Mouse (Mus musculus): ENCODE data around the gene Foxn2. TPM values are rescaled to one million over a fixed set of nuclear protein-coding genes. Genes with fewer than 3 reads are reported as not detected.
A peak's percentile ranks its signal among the peaks of the same experiment; 100 is the strongest.

Gene Foxn2
- polyA plus RNA-seq, 1 experiment from 2014 or later: 15.0 TPM

- no peak for DNase-seq (ENCODE audit: low spot score)
- Histone ChIP-seq H3K36me3 (ENCODE audit: control insufficient read depth, insufficient read depth, low read length) (no peaks in the 10 kb centered on the region), H3K4me2 (peak overlapping the region; percentile 49), H3K27ac (ENCODE audit: low read depth, low read length) (no peak overlapping the region), H3K9ac (ENCODE audit: low read depth, low read length) (no peak overlapping the region), H3K9me3 (ENCODE audit: control insufficient read depth, low read length) (no peaks in the 10 kb centered on the region), H3K27me3 (replicated peaks; ENCODE audit: control insufficient read depth, insufficient read depth, low read length) (peaks cover 4% of the 10 kb centered on the region), H3K4me3 (ENCODE audit: low read depth, low read length) (peak overlapping the region; percentile 5; the same call in 1 of the 2 replicates), H3K4me1 (replicated peaks; ENCODE audit: control insufficient read depth, insufficient read depth, low read length) (no peaks in the 10 kb centered on the region)
- WGBS: 18% methylated on average over 19 of the region's 19 CpGs
- ATAC-seq (replicated peaks; ENCODE audit: low FRiP score): 0 out of 2 replicates have a peak, but pooled peaks have one; percentile 43
These were observed 35.4 kb upstream of the Foxn2 start for GRCm38 (mm10) chr17:88405076-88405475.

GRCm38 (mm10) chr17:88409706-88410105 is 30.8 kb upstream of the Foxn2 start:
- DNase-seq (ENCODE audit: low spot score) (no peak), ATAC-seq (replicated peaks; ENCODE audit: low FRiP score) (no peak)
- WGBS: 71% methylated on average over 3 of the region's 3 CpGs

GRCm38 (mm10) chr17:88413155-88413836 is 27.2 kb upstream of the Foxn2 start:
- H3K4me2 ChIP-seq: no peak overlapping the region
- no peaks in the 10 kb centered on the region for H3K36me3 ChIP-seq (ENCODE audit: control insufficient read depth, insufficient read depth, low read length)
- H3K4me1 ChIP-seq (replicated peaks; ENCODE audit: control insufficient read depth, insufficient read depth, low read length): no peaks in the 10 kb centered on the region
- H3K27ac ChIP-seq (ENCODE audit: low read depth, low read length): no peak overlapping the region
- H3K4me3 ChIP-seq (ENCODE audit: low read depth, low read length): no peak overlapping the region
- 79% methylated on average over 1 of the region's 1 CpGs for WGBS
- DNase-seq (ENCODE audit: low spot score) (no peak), ATAC-seq (replicated peaks; ENCODE audit: low FRiP score) (no peak)
- no peaks in the 10 kb centered on the region for H3K9me3 ChIP-seq (ENCODE audit: control insufficient read depth, low read length)
- no peak overlapping the region for H3K9ac ChIP-seq (ENCODE audit: low read depth, low read length)
- H3K27me3 ChIP-seq (replicated peaks; ENCODE audit: control insufficient read depth, insufficient read depth, low read length): no peaks in the 10 kb centered on the region

More at GRCm38 (mm10) chr17:88409706-88410105, 30.8 kb upstream of the Foxn2 start:
- H3K36me3 ChIP-seq (ENCODE audit: control insufficient read depth, insufficient read depth, low read length): no peaks in the 10 kb centered on the region
- no peaks in the 10 kb centered on the region for H3K4me1 ChIP-seq (replicated peaks; ENCODE audit: control insufficient read depth, insufficient read depth, low read length)
- no peaks in the 10 kb centered on the region for H3K27me3 ChIP-seq (replicated peaks; ENCODE audit: control insufficient read depth, insufficient read depth, low read length)
- no peak overlapping the region for H3K9ac ChIP-seq (ENCODE audit: low read depth, low read length)
- no peak overlapping the region for H3K4me2 ChIP-seq
- H3K4me3 ChIP-seq (ENCODE audit: low read depth, low read length): no peak overlapping the region
- no peak overlapping the region for H3K27ac ChIP-seq (ENCODE audit: low read depth, low read length)
- H3K9me3 ChIP-seq (ENCODE audit: control insufficient read depth, low read length): no peaks in the 10 kb centered on the region

GRCm38 (mm10) chr17:88420426-88420825 is 20.1 kb upstream of the Foxn2 start:
- no peak overlapping the region for H3K27ac ChIP-seq (ENCODE audit: low read depth, low read length)
- no peaks in the 10 kb centered on the region for H3K27me3 ChIP-seq (replicated peaks; ENCODE audit: control insufficient read depth, insufficient read depth, low read length)
- H3K4me1 ChIP-seq (replicated peaks; ENCODE audit: control insufficient read depth, insufficient read depth, low read length): no peaks in the 10 kb centered on the region
- no peak overlapping the region for H3K4me2 ChIP-seq
- H3K9ac ChIP-seq (ENCODE audit: low read depth, low read length): no peak overlapping the region
- H3K4me3 ChIP-seq (ENCODE audit: low read depth, low read length): no peak overlapping the region
- no peak for ATAC-seq (replicated peaks; ENCODE audit: low FRiP score)
- DNase-seq (ENCODE audit: low spot score): no peak
- 74% methylated on average over 4 of the region's 4 CpGs for WGBS
- no peaks in the 10 kb centered on the region for H3K36me3 ChIP-seq (ENCODE audit: control insufficient read depth, insufficient read depth, low read length)
- no peaks in the 10 kb centered on the region for H3K9me3 ChIP-seq (ENCODE audit: control insufficient read depth, low read length)

GRCm38 (mm10) chr17:88421246-88421645 is 19.3 kb upstream of the Foxn2 start:
- Histone ChIP-seq H3K9me3 (ENCODE audit: control insufficient read depth, low read length) (no peaks in the 10 kb centered on the region), H3K4me3 (ENCODE audit: low read depth, low read length) (no peak overlapping the region), H3K36me3 (ENCODE audit: control insufficient read depth, insufficient read depth, low read length) (no peaks in the 10 kb centered on the region), H3K4me2 (no peak overlapping the region), H3K27me3 (replicated peaks; ENCODE audit: control insufficient read depth, insufficient read depth, low read length) (no peaks in the 10 kb centered on the region), H3K9ac (ENCODE audit: low read depth, low read length) (no peak overlapping the region), H3K27ac (ENCODE audit: low read depth, low read length) (no peak overlapping the region), H3K4me1 (replicated peaks; ENCODE audit: control insufficient read depth, insufficient read depth, low read length) (no peaks in the 10 kb centered on the region)
- 86% methylated on average over 6 of the region's 6 CpGs for WGBS
- ATAC-seq (replicated peaks; ENCODE audit: low FRiP score): no peak
- no peak for DNase-seq (ENCODE audit: low spot score)

- Histone ChIP-seq H3K4me2 (no peak overlapping the region), H3K36me3 (ENCODE audit: control insufficient read depth, insufficient read depth, low read length) (no peaks in the 10 kb centered on the region), H3K27ac (ENCODE audit: low read depth, low read length) (no peak overlapping the region), H3K9me3 (ENCODE audit: control insufficient read depth, low read length) (no peaks in the 10 kb centered on the region), H3K4me1 (replicated peaks; ENCODE audit: control insufficient read depth, insufficient read depth, low read length) (peaks cover 11% of the 10 kb centered on the region), H3K9ac (ENCODE audit: low read depth, low read length) (no peak overlapping the region), H3K4me3 (ENCODE audit: low read depth, low read length) (no peak overlapping the region), H3K27me3 (replicated peaks; ENCODE audit: control insufficient read depth, insufficient read depth, low read length) (no peaks in the 10 kb centered on the region)
- ATAC-seq (replicated peaks; ENCODE audit: low FRiP score): peak; percentile 97
- DNase-seq (ENCODE audit: low spot score): no peak
- WGBS: 70% methylated on average over 2 of the region's 2 CpGs
These were observed 9.8 kb upstream of the Foxn2 start for GRCm38 (mm10) chr17:88430719-88431118.

GRCm38 (mm10) chr17:88431486-88431885 is 9.0 kb upstream of the Foxn2 start:
- Histone ChIP-seq H3K27me3 (replicated peaks; ENCODE audit: control insufficient read depth, insufficient read depth, low read length) (no peaks in the 10 kb centered on the region), H3K9me3 (ENCODE audit: control insufficient read depth, low read length) (no peaks in the 10 kb centered on the region), H3K4me2 (peak overlapping the region; percentile 16), H3K4me1 (replicated peaks; ENCODE audit: control insufficient read depth, insufficient read depth, low read length) (peaks cover 11% of the 10 kb centered on the region), H3K9ac (ENCODE audit: low read depth, low read length) (no peak overlapping the region), H3K4me3 (ENCODE audit: low read depth, low read length) (no peak overlapping the region), H3K27ac (ENCODE audit: low read depth, low read length) (no peak overlapping the region; the same call in 1 of the 2 replicates), H3K36me3 (ENCODE audit: control insufficient read depth, insufficient read depth, low read length) (no peaks in the 10 kb centered on the region)
- no peak for DNase-seq (ENCODE audit: low spot score)
- peak; percentile 42; the same call in 1 of the 2 replicates for ATAC-seq (replicated peaks; ENCODE audit: low FRiP score)
- 58% methylated on average over 12 of the region's 12 CpGs for WGBS

- no peak overlapping the region for H3K27ac ChIP-seq (ENCODE audit: low read depth, low read length)
- peaks cover 11% of the 10 kb centered on the region for H3K4me1 ChIP-seq (replicated peaks; ENCODE audit: control insufficient read depth, insufficient read depth, low read length)
- H3K27me3 ChIP-seq (replicated peaks; ENCODE audit: control insufficient read depth, insufficient read depth, low read length): no peaks in the 10 kb centered on the region
- H3K9ac ChIP-seq (ENCODE audit: low read depth, low read length): no peak overlapping the region
- H3K4me2 ChIP-seq: peak overlapping the region; percentile 16; the same call in 1 of the 2 replicates
- no peak for ATAC-seq (replicated peaks; ENCODE audit: low FRiP score)
- DNase-seq (ENCODE audit: low spot score): no peak
- H3K9me3 ChIP-seq (ENCODE audit: control insufficient read depth, low read length): no peaks in the 10 kb centered on the region
- 72% methylated on average over 10 of the region's 10 CpGs for WGBS
- no peaks in the 10 kb centered on the region for H3K36me3 ChIP-seq (ENCODE audit: control insufficient read depth, insufficient read depth, low read length)
- H3K4me3 ChIP-seq (ENCODE audit: low read depth, low read length): no peak overlapping the region
These were observed 8.5 kb upstream of the Foxn2 start for GRCm38 (mm10) chr17:88431987-88432386.

GRCm38 (mm10) chr17:88435322-88435721 is 5.2 kb upstream of the Foxn2 start:
- no peak overlapping the region for H3K4me3 ChIP-seq (ENCODE audit: low read depth, low read length)
- H3K4me2 ChIP-seq: no peak overlapping the region
- peaks cover 17% of the 10 kb centered on the region for H3K4me1 ChIP-seq (replicated peaks; ENCODE audit: control insufficient read depth, insufficient read depth, low read length)
- H3K27ac ChIP-seq (ENCODE audit: low read depth, low read length): no peak overlapping the region
- peaks cover 2% of the 10 kb centered on the region; the same call in 1 of the 2 replicates for H3K9me3 ChIP-seq (ENCODE audit: control insufficient read depth, low read length)
- H3K27me3 ChIP-seq (replicated peaks; ENCODE audit: control insufficient read depth, insufficient read depth, low read length): no peaks in the 10 kb centered on the region
- H3K9ac ChIP-seq (ENCODE audit: low read depth, low read length): no peak overlapping the region
- H3K36me3 ChIP-seq (ENCODE audit: control insufficient read depth, insufficient read depth, low read length): no peaks in the 10 kb centered on the region
- ATAC-seq (replicated peaks; ENCODE audit: low FRiP score): no peak
- no peak for DNase-seq (ENCODE audit: low spot score)
- 69% methylated on average over 10 of the region's 10 CpGs for WGBS
